Mouse (Mus musculus) myocyte (in vitro differentiated cells): ENCODE data around the gene Slc39a9. TPM values are rescaled to one million over a fixed set of nuclear protein-coding genes. Genes with fewer than 3 reads are reported as not detected.

Source experiments
- H3K27me3 ChIP-seq: one replicate; pipeline ENCODE4 v1.6.1; 2011; ENCODE audit not compliant: control insufficient read depth, insufficient read depth, insufficient read length
- H3K36me3 ChIP-seq: one replicate; pipeline ENCODE4 v1.6.1; 2011; ENCODE audit not compliant: control insufficient read depth, insufficient read depth
- H3K4me2 ChIP-seq: one replicate; pipeline ENCODE4 v1.6.1; 2011; ENCODE audit warnings: low read depth, control low read depth
- H3K4me3 ChIP-seq: one replicate; pipeline ENCODE4 v1.5.1; 2011; ENCODE audit warnings: mild to moderate bottlenecking, control low read depth, moderate library complexity
- H3K79me2 ChIP-seq: one replicate; pipeline ENCODE4 v1.6.1; 2011; ENCODE audit not compliant: control insufficient read depth, insufficient read depth
- H3ac ChIP-seq: one replicate; pipeline ENCODE4 v1.6.1; 2011; ENCODE audit not compliant: control insufficient read depth, insufficient read length
- CEBPB ChIP-seq: IDR thresholded peaks from 2 replicates; pipeline ENCODE4 v1.6.1; 2011; ENCODE audit warnings: mild to moderate bottlenecking, moderate library complexity; ENCODE audit not compliant: poor library complexity, insufficient read depth, severe bottlenecking
- E2F4 ChIP-seq: IDR thresholded peaks from one replicate; pipeline ENCODE4 v1.6.1; 2011; ENCODE audit warnings: mild to moderate bottlenecking, control low read depth, moderate library complexity; ENCODE audit not compliant: insufficient read depth
- MAX ChIP-seq: IDR thresholded peaks from one replicate; pipeline ENCODE4 v1.6.1; 2011; ENCODE audit warnings: low read depth, mild to moderate bottlenecking, control low read depth
- MYOD1 ChIP-seq, 3 experiments: IDR thresholded peaks; one replicate each; pipeline ENCODE4 v1.6.1; 2011; ENCODE audit warnings: control low read depth in 2 of 3, low read depth in 2 of 3, mild to moderate bottlenecking in 2 of 3, moderate library complexity in 1 of 3; ENCODE audit not compliant: insufficient read length in 2 of 3, control insufficient read depth in 1 of 3
- MYOG ChIP-seq, 3 experiments: IDR thresholded peaks; one replicate each; pipeline ENCODE4 v1.6.1; 2011; ENCODE audit warnings: control low read depth in 2 of 3, low read depth in 2 of 3, mild to moderate bottlenecking in 2 of 3; ENCODE audit not compliant: insufficient read length in 2 of 3, control insufficient read depth in 1 of 3, insufficient read depth in 1 of 3
- POLR2A ChIP-seq: IDR thresholded peaks from one replicate; pipeline ENCODE4 v1.6.1; 2011; ENCODE audit warnings: low read depth, mild to moderate bottlenecking, control low read depth, moderate library complexity; ENCODE audit not compliant: insufficient read length
- POLR2AphosphoS2 ChIP-seq: IDR thresholded peaks from one replicate; pipeline ENCODE4 v1.6.1; 2011; ENCODE audit warnings: low read depth, control low read depth; ENCODE audit not compliant: insufficient read length
- REST ChIP-seq: IDR thresholded peaks from one replicate; pipeline ENCODE4 v1.6.1; 2011; ENCODE audit warnings: mild to moderate bottlenecking, control low read depth, moderate library complexity; ENCODE audit not compliant: insufficient read depth, insufficient read length
- SRF ChIP-seq: IDR thresholded peaks from one replicate; pipeline ENCODE4 v1.6.1; 2011; ENCODE audit warnings: low read depth; ENCODE audit not compliant: control insufficient read depth, insufficient read length
- TCF12 ChIP-seq: IDR thresholded peaks from one replicate; pipeline ENCODE4 v1.6.1; 2011; ENCODE audit warnings: mild to moderate bottlenecking, control low read depth; ENCODE audit not compliant: poor library complexity, insufficient read depth, severe bottlenecking
- TCF3 ChIP-seq: IDR thresholded peaks from one replicate; pipeline ENCODE4 v1.6.1; 2011; ENCODE audit warnings: low read depth, control low read depth; ENCODE audit not compliant: insufficient read length
- USF1 ChIP-seq: IDR thresholded peaks from one replicate; pipeline ENCODE4 v1.6.1; 2011; ENCODE audit warnings: low read depth, mild to moderate bottlenecking, control low read depth, moderate library complexity
- polyA plus RNA-seq: library from polyadenylated mRNA; unstranded; fragments of >200 nt; fragmentation: generic; extraction: Trizol; gene quantifications from one replicate; pipeline ENCODE4 v1.2.1, GENCODE M21; 2012; ENCODE audit warnings: missing spikeins

Slc39a9 gene
- polyA plus RNA-seq, 1 experiment = 16.6 TPM

GRCm38 (mm10) chr12:80595968-80596367 is 47.7 kb upstream of the Slc39a9 start:
- H3K4me3 ChIP-seq = no peak overlapping the region
- H3ac ChIP-seq = no peak overlapping the region
- peaks cover 43% of the 10 kb centered on the region for H3K27me3 ChIP-seq
- TF ChIP-seq CEBPB = no peak
- H3K79me2 ChIP-seq = no peaks in the 10 kb centered on the region
- no peak overlapping the region for H3K4me2 ChIP-seq
- H3K36me3 ChIP-seq = no peaks in the 10 kb centered on the region

GRCm38 (mm10) chr12:80598236-80598635 is 45.4 kb upstream of the Slc39a9 start:
- Histone ChIP-seq H3ac (no peak overlapping the region), H3K4me2 (no peak overlapping the region), H3K79me2 (no peaks in the 10 kb centered on the region), H3K4me3 (no peak overlapping the region), H3K36me3 (no peaks in the 10 kb centered on the region), H3K27me3 (peaks cover 25% of the 10 kb centered on the region)
- TF ChIP-seq REST (no peak), TCF3 (no peak), MAX (no peak), E2F4 (no peak), TCF12 (no peak), POLR2A (no peak), POLR2AphosphoS2 (no peak), USF1 (no peak), CEBPB (no peak), MYOD1 (IDR thresholded peaks at IDR 0.05; ENCODE audit: control insufficient read depth in 1 of 3, insufficient read length in 2 of 3, low read depth in 2 of 3) (no peak), MYOG (IDR thresholded peaks at IDR 0.05; ENCODE audit: control insufficient read depth in 1 of 3, insufficient read depth in 1 of 3, insufficient read length in 2 of 3, low read depth in 2 of 3) (no peak), SRF (no peak)

GRCm38 (mm10) chr12:80598756-80599155 is 44.9 kb upstream of the Slc39a9 start:
- Histone ChIP-seq H3K4me2 (no peak overlapping the region), H3K27me3 (peaks cover 20% of the 10 kb centered on the region), H3K36me3 (no peaks in the 10 kb centered on the region), H3K79me2 (no peaks in the 10 kb centered on the region), H3ac (no peak overlapping the region), H3K4me3 (no peak overlapping the region)
- TF ChIP-seq TCF3 (no peak), CEBPB (no peak), USF1 (no peak), MYOD1 (IDR thresholded peaks at IDR 0.05; ENCODE audit: control insufficient read depth in 1 of 3, insufficient read length in 2 of 3, low read depth in 2 of 3) (no peak), MAX (no peak), POLR2A (no peak), TCF12 (no peak), POLR2AphosphoS2 (no peak), MYOG (IDR thresholded peaks at IDR 0.05; ENCODE audit: control insufficient read depth in 1 of 3, insufficient read depth in 1 of 3, insufficient read length in 2 of 3, low read depth in 2 of 3) (no peak), E2F4 (no peak), REST (no peak), SRF (no peak)

GRCm38 (mm10) chr12:80601597-80602269 is 42.0 kb upstream of the Slc39a9 start:
- Histone ChIP-seq H3K36me3 (no peaks in the 10 kb centered on the region), H3K4me2 (no peak overlapping the region), H3K79me2 (no peaks in the 10 kb centered on the region), H3K4me3 (no peak overlapping the region), H3ac (no peak overlapping the region), H3K27me3 (no peaks in the 10 kb centered on the region)
- TF ChIP-seq TCF3 (peak; percentile 84), MYOG (IDR thresholded peaks at IDR 0.05; ENCODE audit: control insufficient read depth in 1 of 3, insufficient read depth in 1 of 3, insufficient read length in 2 of 3, low read depth in 2 of 3) (peak; percentile 33 to 83 (median 73)), REST (no peak), MYOD1 (IDR thresholded peaks at IDR 0.05; ENCODE audit: control insufficient read depth in 1 of 3, insufficient read length in 2 of 3, low read depth in 2 of 3) (peak in 2 of 3 experiments; percentile 84 to 87)

GRCm38 (mm10) chr12:80602432-80602831 is 41.3 kb upstream of the Slc39a9 start:
- Histone ChIP-seq H3K4me2 (no peak overlapping the region), H3K79me2 (no peaks in the 10 kb centered on the region), H3ac (no peak overlapping the region), H3K27me3 (no peaks in the 10 kb centered on the region), H3K4me3 (no peak overlapping the region), H3K36me3 (no peaks in the 10 kb centered on the region)
- TF ChIP-seq POLR2AphosphoS2 = no peak
- TF ChIP-seq SRF = no peak
- TF ChIP-seq TCF12 = no peak
- no peak for TF ChIP-seq USF1
- no peak for TF ChIP-seq MYOG (IDR thresholded peaks at IDR 0.05; ENCODE audit: control insufficient read depth in 1 of 3, insufficient read depth in 1 of 3, insufficient read length in 2 of 3, low read depth in 2 of 3)
- TF ChIP-seq POLR2A = no peak
- no peak for TF ChIP-seq MAX
- no peak for TF ChIP-seq MYOD1 (IDR thresholded peaks at IDR 0.05; ENCODE audit: control insufficient read depth in 1 of 3, insufficient read length in 2 of 3, low read depth in 2 of 3)
- no peak for TF ChIP-seq TCF3
- TF ChIP-seq REST = no peak
- no peak for TF ChIP-seq CEBPB
- TF ChIP-seq E2F4 = no peak
